Mouse (Mus musculus) G1E (cell line): ENCODE results near the gene Pfkl.
"Not testable (repeated sequence)": the region's sequence is repeated elsewhere in the genome, so short reads cannot be mapped to it uniquely, and the experiment has no call there.

Experiments
- CTCF ChIP-seq: IDR thresholded peaks from 2 replicates; pipeline ENCODE4 v1.5.1; 2012; ENCODE audit warnings: low read depth, low read length, inconsistent platforms, mixed read lengths
- TAL1 ChIP-seq: conservative IDR thresholded peaks from 2 replicates; pipeline ENCODE4 v1.6.1; 2012; ENCODE audit warnings: low read depth, low read length, inconsistent platforms, mixed read lengths

DNA sequence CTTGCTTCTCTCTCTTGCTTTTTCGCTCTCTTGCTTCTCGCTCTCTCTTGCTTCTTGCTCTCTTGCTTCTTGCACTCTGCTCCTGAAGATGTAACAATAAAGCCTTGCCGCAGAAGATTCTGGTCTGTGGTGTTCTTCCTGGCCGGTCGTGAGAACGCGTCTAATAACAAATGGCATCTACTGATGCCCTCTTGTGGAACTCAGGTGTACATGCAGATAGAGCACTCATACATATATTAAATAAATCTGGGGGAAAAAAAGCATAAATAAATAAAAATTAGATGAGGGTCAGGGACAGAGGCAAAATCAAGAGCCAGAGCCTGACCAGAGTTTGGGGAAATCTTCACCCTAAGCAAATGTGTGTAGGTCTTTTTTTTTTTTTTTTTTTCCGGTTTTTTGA lies 15.6 kb upstream of the Pfkl start:
- TF ChIP-seq CTCF, TAL1: not testable (repeated sequence)
